ENCODE assay signal across 9 mouse cellular contexts in the genomic region with DNA sequence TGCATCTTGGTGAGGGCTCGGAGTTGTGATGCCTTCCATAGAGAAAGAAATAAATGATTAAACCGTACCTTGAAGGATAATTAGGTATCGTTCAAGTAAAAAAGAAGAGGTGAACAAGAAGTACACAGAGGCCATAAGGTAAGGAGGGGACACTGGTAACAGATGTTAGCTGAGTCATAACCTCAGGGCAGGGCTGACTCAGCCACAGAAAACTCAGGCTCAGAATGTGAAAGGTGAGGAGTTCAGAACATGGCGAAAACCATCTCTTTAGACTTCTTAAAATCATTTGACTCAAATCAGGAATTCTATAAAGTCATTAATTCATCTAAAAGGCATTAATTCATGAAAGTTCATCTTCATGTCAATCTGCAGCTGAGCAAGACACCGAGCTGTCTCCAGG.
"Had no signal": no experiment of that assay in that cellular context is flagged by ENCODE, and none has a peak within 500 bp of the region (broad histone marks: within the 10 kb centered on the region; RNA-seq: fewer than 3 reads in every experiment).

No protein-coding gene starts in this region.

- DNase-seq: kidney, adult 9 months; kidney, postnatal 36 days; layer of hippocampus, adult 9-11 months; layer of hippocampus, postnatal 36 days; liver; liver, embryonic 13.5 days; liver, postnatal 0 days; right cerebral cortex, postnatal 14 days had no signal

- ATAC-seq: liver, postnatal 0 days; midbrain, embryonic 16.5 days had no signal
